Mouse (Mus musculus) small intestine, adult 10 weeks (tissue): ENCODE data around the gene Pafah1b3. TPM values are rescaled to one million over a fixed set of nuclear protein-coding genes. Genes with fewer than 3 reads are reported as not detected.

Experiments
- polyA plus RNA-seq: library from polyadenylated mRNA; stranded (reverse); fragments of 350-450 nt; fragmentation: Illumina TruSeq; extraction: RNeasy Lipid Tissue Mini Kit (QIAGEN cat#74804); gene quantifications from one replicate; pipeline ENCODE4 v1.2.3, GENCODE M21; 2014; ENCODE audit warnings: low replicate concordance

Pafah1b3 gene
- polyA plus RNA-seq, result 1.6 TPM

DNA sequence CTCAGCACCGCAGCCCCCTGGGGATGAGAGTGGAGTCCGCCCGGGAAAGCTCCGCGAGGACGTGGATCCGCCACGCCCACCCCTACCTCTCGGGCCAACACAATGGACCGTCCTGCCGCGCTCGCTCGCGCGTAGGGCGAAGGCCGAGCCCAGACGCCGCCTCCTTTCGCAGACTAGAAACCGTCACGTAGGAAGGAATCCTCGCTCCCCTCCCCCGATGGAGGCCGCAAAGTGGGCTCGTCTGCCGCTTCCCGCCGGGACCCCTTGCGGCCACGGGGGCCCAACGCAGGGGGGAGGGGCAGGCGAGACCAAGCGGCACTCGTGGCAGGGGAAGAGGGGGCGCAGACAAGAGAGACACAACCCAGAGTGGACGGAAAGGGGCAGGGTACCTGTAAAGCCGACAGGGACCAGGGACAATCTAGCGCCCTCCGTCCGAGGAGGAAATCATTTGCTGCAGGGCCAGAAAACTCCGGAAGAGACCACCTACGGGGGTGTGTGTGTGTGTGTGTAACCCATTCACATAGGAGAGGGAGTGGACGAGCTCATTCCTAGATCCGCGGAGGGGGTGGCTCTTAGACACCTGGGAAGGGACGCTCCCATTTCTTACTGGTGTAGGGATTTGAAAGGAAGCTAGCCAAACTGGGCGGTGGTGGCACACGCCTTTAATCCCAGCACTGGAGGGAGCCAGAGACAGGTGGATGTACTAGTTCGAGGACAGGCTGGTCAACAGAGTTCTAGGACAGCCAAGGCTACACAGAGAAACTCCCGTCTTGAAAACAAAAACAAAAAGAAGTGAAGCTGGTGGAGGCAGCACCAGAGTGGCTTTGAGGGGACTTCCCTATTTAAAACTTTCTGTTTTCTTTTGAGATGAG is at the start of gene Pafah1b3:
TSS of gene Pafah1b3 (minus strand) at position 533 of the 872 bp plus-strand sequence.

DNA sequence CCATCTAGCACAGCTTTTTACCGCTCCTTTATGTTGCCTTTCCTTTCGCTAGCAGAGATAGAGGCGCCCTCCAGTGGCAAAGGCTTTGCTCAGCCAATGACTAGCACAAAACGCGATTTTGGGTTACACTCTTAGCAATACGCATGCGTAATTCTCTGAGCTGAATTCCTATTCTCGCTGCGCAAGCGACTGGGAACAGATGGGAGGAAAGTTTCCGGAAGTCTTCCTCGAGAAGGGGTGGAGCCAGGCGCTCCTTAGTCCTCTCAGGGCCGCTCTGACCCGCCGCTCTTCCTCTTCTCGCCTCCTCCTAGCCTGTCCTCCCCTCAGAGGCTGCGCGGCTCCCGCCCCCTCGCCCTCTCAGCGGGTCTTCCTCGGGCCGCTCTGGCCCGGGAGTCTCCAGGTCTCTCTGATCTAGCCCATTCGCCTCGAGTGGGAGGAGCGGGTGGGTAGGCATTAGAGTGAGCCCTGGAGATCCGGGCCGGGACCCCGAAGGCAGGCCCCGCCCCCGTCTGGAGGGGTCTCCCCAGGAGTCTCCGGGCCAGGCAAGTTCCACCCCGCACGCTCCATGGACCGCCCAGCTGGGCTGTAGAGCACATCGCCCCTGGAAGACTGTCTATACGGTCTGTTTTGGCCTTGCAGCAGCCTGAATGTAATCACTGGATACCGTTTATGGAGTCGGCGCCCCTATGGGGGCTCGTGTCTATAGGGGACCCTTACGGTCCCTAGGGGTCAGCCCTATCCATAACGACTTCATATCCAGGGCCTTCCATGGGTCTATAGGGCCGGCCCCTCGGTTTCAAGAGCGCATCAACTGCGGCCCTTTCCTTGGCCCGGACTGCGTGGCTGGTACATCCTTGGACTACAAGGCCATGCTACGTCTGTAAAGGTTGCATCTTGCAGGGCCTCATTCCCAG is 19.0 kb upstream of the Pafah1b3 start, which contains the start of gene Megf8:
TSS of gene Megf8 (plus strand) at position 633 of the 914 bp plus-strand sequence.

DNA sequence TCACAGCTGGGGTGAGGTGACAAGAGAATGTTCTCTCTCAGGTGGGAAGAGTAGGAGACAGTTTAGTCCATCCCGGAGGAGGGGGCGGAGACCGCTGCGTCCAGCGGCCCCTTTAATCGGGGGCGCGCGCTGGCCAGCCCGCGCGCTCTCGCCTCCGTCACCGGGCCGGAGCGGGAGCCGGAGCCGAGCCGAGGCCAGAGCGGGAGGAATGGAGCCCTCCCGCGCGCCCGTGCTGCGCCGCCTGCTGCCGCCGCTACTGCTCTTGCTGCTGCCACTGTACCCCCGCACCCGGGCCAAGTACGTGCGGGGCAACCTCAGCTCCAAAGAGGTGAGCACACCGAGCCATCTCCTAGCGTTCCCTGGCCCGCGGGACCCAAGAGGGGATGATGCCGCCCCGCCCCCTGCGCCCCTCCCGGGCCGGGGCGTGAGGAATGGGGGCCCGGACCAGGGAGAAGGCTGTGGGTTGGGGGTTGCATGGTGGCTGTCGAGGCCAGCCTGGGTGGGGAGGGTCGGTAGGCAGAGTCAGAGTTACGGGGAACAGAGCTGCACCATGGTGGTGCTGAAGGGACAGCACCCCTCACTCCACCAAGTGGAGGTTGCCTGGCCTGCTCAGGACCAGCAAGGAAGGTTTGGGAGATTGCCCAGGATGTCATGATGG is 8.3 kb upstream of the Pafah1b3 start, which contains the start of gene Tmem145:
TSS of gene Tmem145 (plus strand) at position 151 of the 658 bp plus-strand sequence.

DNA sequence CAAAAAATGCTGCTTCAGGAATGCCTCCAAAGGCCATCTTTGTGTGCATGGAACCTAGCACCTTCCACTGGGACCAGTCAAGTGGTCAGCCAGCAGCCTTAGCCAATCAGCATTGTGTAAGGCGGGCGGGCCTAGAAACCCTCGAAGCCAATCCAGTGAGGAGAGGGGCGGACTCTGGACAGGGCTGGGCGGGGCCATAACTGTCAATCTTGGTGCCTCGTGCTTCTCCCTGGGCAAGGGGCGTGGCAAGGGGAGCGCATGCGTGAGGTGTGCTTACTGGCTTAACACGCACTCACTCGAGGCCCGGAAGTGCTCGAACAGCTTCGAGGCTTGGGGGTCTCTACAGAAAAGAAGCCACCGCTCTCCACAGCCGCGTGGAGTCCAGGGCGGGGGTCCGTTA is 3.3 kb upstream of the Pafah1b3 start, which contains the start of gene Prr19:
TSS of gene Prr19 (plus strand) at position 349 of the 400 bp plus-strand sequence.

DNA sequence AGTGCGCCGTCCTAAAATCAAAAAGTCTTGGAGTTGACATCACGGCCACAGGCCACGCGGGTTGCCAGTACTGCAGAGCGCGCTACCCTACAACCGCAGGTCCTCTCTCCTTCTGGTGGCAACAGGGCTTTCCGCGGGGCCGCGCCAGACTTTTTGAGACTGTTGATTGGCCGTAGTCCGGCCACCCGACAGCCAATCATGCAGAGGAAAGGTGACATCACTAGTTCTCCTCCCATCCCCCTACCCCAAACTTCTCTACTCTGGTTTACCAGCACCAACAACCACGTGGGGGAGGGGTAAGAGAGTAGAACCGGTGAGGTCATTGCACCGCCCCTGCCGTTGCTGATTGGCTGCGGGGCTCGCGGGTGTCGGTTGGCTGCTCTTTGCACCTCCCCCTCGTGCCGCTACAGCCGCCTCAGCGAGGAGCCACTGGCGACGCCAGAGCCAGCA is 30.5 kb downstream of the Pafah1b3 start, which contains the start of gene Cic:
TSS of gene Cic (plus strand) at position 404 of the 450 bp plus-strand sequence.

DNA sequence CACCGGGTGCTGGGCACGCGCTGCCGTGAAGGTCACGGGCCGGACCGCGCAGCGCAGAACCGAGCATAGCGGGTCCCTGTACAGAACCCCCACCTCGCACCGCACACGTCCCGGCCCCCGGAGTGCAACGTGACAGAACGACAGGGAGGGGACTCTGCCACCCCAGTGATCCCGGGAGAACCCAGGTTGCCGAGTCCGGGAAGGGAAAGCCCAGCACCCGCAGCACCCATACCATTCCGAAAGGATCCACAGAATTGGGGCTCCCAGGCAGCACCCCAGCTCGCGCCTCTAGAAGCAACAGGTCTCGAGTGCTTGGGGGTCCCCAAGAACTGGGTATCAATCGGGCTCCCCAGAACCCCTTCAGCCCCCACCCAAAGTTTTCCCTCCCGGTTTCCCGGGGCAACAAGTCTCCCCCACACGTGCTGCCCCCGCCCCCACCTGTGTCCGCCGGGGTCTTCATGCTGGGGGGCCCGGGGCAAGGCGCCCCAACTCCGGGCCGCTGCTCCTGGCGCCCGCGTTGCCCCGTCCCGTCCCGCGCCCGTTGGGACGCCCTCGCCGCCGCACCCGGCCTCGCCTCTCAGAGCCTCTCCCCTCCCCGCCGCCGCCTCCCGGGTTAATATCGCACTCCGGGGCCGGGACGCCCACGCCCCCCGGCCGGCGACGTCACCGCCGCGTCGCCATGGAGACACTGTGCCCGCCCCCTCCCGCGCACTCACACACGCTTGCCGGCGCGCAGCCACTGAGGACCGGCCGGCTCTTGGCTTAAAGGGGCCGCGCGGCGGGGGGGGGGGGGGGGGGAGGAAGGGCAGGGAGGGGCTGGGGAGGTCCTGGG is 47.4 kb downstream of the Pafah1b3 start, which contains the start of gene Erf:
TSS of gene Erf (minus strand) at position 621 of the 832 bp plus-strand sequence.

Other genes starting within 250 kb of the Pafah1b3 start
- not detected for gene Grik5, start 225.6 kb downstream of the Pafah1b3 start, polyA plus RNA-seq
- gene Zfp574, start 225.4 kb downstream of the Pafah1b3 start, polyA plus RNA-seq, result 0.71 TPM
- gene Pou2f2, start 118.3 kb downstream of the Pafah1b3 start, polyA plus RNA-seq, result 0.82 TPM
- 0.56 TPM for gene Dedd2, start 77.4 kb downstream of the Pafah1b3 start, polyA plus RNA-seq
- gene Zfp526, start 76.6 kb downstream of the Pafah1b3 start, polyA plus RNA-seq, result 0.56 TPM
- gene Gsk3a, start 60.1 kb downstream of the Pafah1b3 start, polyA plus RNA-seq, result 7.5 TPM
- 0.93 TPM for gene Erf, start 47.2 kb downstream of the Pafah1b3 start, polyA plus RNA-seq
- gene Cic, start 30.3 kb downstream of the Pafah1b3 start, polyA plus RNA-seq, result 12.5 TPM
- gene Prr19, start 3.4 kb upstream of the Pafah1b3 start, polyA plus RNA-seq, result not detected
- gene Tmem145, start 8.1 kb upstream of the Pafah1b3 start, polyA plus RNA-seq, result not detected
- gene Megf8, start 19.2 kb upstream of the Pafah1b3 start, polyA plus RNA-seq, result 0.30 TPM
- not detected for gene Cnfn, start 71.7 kb upstream of the Pafah1b3 start, polyA plus RNA-seq
- 0.52 TPM for gene Lipe, start 100.7 kb upstream of the Pafah1b3 start, polyA plus RNA-seq
- not detected for gene Cxcl17, start 114.9 kb upstream of the Pafah1b3 start, polyA plus RNA-seq
- 423 TPM for gene Ceacam1, start 179.6 kb upstream of the Pafah1b3 start, polyA plus RNA-seq
- gene Ceacam2, start 241.9 kb upstream of the Pafah1b3 start, polyA plus RNA-seq, result 0.71 TPM